ENCODE assay signal across 17 mouse cellular contexts in the genomic region with DNA sequence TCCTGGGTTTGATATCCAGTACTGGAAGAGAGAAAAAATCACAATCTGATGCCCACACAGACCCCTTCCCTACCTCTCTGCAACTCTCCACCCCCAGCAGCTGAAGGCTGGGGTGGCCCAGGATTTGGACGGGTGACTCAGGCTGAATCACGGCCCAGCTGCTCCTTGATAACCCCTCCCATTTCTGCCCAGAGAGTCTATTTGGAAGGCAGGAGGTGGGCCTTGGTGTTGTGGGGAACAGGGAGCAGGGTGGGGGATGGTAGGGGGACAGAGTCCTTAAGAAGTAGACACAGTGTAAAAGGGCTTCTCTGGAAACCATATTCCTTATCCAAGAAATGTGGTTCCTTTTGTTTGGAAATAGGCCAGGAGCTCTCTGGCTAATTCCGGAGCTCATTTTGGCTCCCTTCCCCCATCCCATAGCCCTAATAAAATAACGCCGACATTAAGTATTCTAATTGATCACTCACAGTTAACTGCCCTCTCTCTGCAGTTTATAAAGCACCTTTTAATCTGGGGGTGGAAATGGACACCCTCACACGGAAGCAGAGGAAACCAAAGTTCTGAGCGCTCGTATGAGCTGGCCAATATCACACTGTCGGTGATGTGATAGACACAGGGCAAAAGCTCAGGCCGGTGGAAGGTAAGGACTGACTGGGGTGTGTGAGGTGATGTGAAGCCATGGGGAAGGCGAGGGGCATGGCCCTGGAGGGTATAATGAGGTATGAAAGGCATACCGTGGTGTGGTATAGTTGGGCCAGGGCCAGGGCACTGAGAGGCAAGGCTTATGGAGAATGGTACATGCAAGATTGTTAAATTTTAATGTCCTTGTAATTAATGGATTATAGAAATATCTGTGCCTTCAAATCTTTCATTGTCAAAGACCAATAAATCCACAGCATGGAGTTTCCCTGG. TPM values are rescaled to one million over a fixed set of nuclear protein-coding genes. Genes with fewer than 3 reads are reported as not detected.
DNase-seq lines count a peak whose midpoint lies in the region; ATAC-seq and TF ChIP-seq lines count a peak whose summit lies in the region.
"Had no signal": no experiment of that assay in that cellular context is flagged by ENCODE, and none has a peak within 500 bp of the region (broad histone marks: within the 10 kb centered on the region; RNA-seq: fewer than 3 reads in every experiment).

No protein-coding gene starts in this region.

- H3K9ac ChIP-seq in forebrain, postnatal 0 days: no peak overlapping the region
- H3K9ac ChIP-seq: heart, embryonic 15.5 days; intestine, embryonic 15.5 days; liver, embryonic 12.5 days had no signal

- no peaks in the 10 kb centered on the region for H3K27me3 ChIP-seq in forebrain, postnatal 0 days (ENCODE audit: insufficient read depth, low read length)

- no peaks in the 10 kb centered on the region for H3K9me3 ChIP-seq in forebrain, postnatal 0 days (ENCODE audit: low read length)
- H3K9me3 ChIP-seq: heart, embryonic 15.5 days; intestine, embryonic 15.5 days; liver, embryonic 12.5 days had no signal

- ATAC-seq in forebrain, postnatal 0 days: no peak
- ATAC-seq: intestine, embryonic 15.5 days; liver, embryonic 12.5 days had no signal

- no peaks in the 10 kb centered on the region for H3K36me3 ChIP-seq in forebrain, postnatal 0 days (ENCODE audit: insufficient read depth)
- H3K36me3 ChIP-seq: heart, embryonic 15.5 days; intestine, embryonic 15.5 days; liver, embryonic 12.5 days had no signal

- TF ChIP-seq CTCF in forebrain, postnatal 0 days (IDR thresholded peaks at IDR 0.05; ENCODE audit: low read depth): no peak

- H3K27ac ChIP-seq in forebrain, postnatal 0 days (ENCODE audit: low read depth, low read length): peak overlapping the region; percentile 87
- H3K27ac ChIP-seq: heart, embryonic 15.5 days; intestine, embryonic 15.5 days; liver, embryonic 12.5 days had no signal

- DNase-seq in adrenal gland, postnatal 14 days: peak; percentile 39
- no peak for DNase-seq in adrenal gland, adult 8-10 months
- peak; percentile 7 to 24 for DNase-seq in layer of hippocampus, postnatal 10 days (ENCODE audit: low spot score in 2 of 2)
- DNase-seq in layer of hippocampus, adult 9-10 months (ENCODE audit: low spot score): no peak
- peak; percentile 10 for DNase-seq in 416B (ENCODE audit: low read depth)
- no peak for DNase-seq in forebrain, postnatal 0 days
- DNase-seq in yolk sac, embryonic 10.5 days (ENCODE audit: low spot score): no peak
- DNase-seq in urinary bladder, adult 18-20 months (ENCODE audit: low spot score in 2 of 2): no peak
- DNase-seq: gastrocnemius, postnatal 14 days; kidney, postnatal 14 days; lung, postnatal 36 days; thymus, adult 2 months had no signal

- peaks cover 48% of the 10 kb centered on the region for H3K4me1 ChIP-seq in forebrain, postnatal 0 days (ENCODE audit: insufficient read depth)

- WGBS in forebrain, postnatal 0 days: 30% methylated on average over 12 of the region's 12 CpGs

- H3K4me2 ChIP-seq in forebrain, postnatal 0 days (ENCODE audit: low read depth): no peak overlapping the region
- H3K4me2 ChIP-seq: heart, embryonic 15.5 days; intestine, embryonic 15.5 days; liver, embryonic 12.5 days had no signal

- H3K4me3 ChIP-seq in forebrain, postnatal 0 days (ENCODE audit: low read depth, low read length): no peak overlapping the region
- H3K4me3 ChIP-seq: erythroblast, embryonic 14.5 days; heart, embryonic 15.5 days; intestine, embryonic 15.5 days; liver, embryonic 12.5 days had no signal

RNA-seq across cellular contexts. Expression of gene Gprin1, which starts 4.8 kb away (rescaled TPM):
- total RNA-seq in adrenal gland, postnatal 14 days (2021): 3.5 and 5.1 TPM in 2 replicates
- total RNA-seq in adrenal gland, adult 8-10 months (2022): 1 to 10 TPM; 4.0 to 6.4 (median 4.2) TPM
- total RNA-seq in layer of hippocampus, postnatal 10 days (2021): 100 to 1,000 TPM; 204 TPM
- 213 and 219 TPM in 2 replicates for total RNA-seq in forebrain, postnatal 0 days (2014; rRNA removed)
- 37.1 and 39.0 TPM in 2 replicates for polyA plus RNA-seq in forebrain, postnatal 0 days (2015; fragmentation: Nextera tagmentation; extraction: Ambion mirVana)
- total RNA-seq: monocyte, adult 5-6 weeks had no signal
- polyA plus RNA-seq: erythroblast, embryonic 14.5 days had no signal

RNA-seq across cellular contexts. Expression of gene Sncb, which starts 12.0 kb away (rescaled TPM):
- 0.96 and 2.5 TPM in 2 replicates for total RNA-seq in adrenal gland, postnatal 14 days (2021)
- total RNA-seq in adrenal gland, adult 8-10 months (2022): 1 to 10 TPM; 1.8 to 5.6 (median 3.5) TPM
- total RNA-seq in layer of hippocampus, postnatal 10 days (2021): 100 to 1,000 TPM; 503 to 525 TPM
- total RNA-seq in forebrain, postnatal 0 days (2014; rRNA removed): 32.7 and 38.1 TPM in 2 replicates
- 122 and 137 TPM in 2 replicates for polyA plus RNA-seq in forebrain, postnatal 0 days (2015; fragmentation: Nextera tagmentation; extraction: Ambion mirVana)
- total RNA-seq: monocyte, adult 5-6 weeks had no signal
- polyA plus RNA-seq: erythroblast, embryonic 14.5 days; heart, embryonic 15.5 days; liver, embryonic 12.5 days had no signal

RNA-seq across cellular contexts. Expression of gene Eif4e1b, which starts 29.4 kb away (rescaled TPM):
- total RNA-seq in adrenal gland, postnatal 14 days (2021): not detected in 2 replicates
- not detected for total RNA-seq in adrenal gland, adult 8-10 months (2022)
- not detected for total RNA-seq in layer of hippocampus, postnatal 10 days (2021)
- not detected in 2 replicates for total RNA-seq in forebrain, postnatal 0 days (2014; rRNA removed)
- not detected in 2 replicates for polyA plus RNA-seq in forebrain, postnatal 0 days (2015; fragmentation: Nextera tagmentation; extraction: Ambion mirVana)
- total RNA-seq: gastrocnemius, postnatal 14 days; monocyte, adult 5-6 weeks had no signal
- polyA plus RNA-seq: erythroblast, embryonic 14.5 days; heart, embryonic 15.5 days; intestine, embryonic 15.5 days; liver, embryonic 12.5 days; thymus, adult 2 months had no signal

RNA-seq across cellular contexts. Expression of gene Tspan17, which starts 34.8 kb away (rescaled TPM):
- total RNA-seq in adrenal gland, postnatal 14 days (2021): 24.8 and 29.5 TPM in 2 replicates
- total RNA-seq in adrenal gland, adult 8-10 months (2022): 10 to 100 TPM; 38.8 to 45.1 (median 41.8) TPM
- total RNA-seq in layer of hippocampus, postnatal 10 days (2021): 10 to 100 TPM; 85.6 to 92.1 TPM
- total RNA-seq in forebrain, postnatal 0 days (2014; rRNA removed): 26.5 and 28.3 TPM in 2 replicates
- polyA plus RNA-seq in forebrain, postnatal 0 days (2015; fragmentation: Nextera tagmentation; extraction: Ambion mirVana): 44.2 and 61.1 TPM in 2 replicates
- polyA plus RNA-seq: erythroblast, embryonic 14.5 days had no signal

RNA-seq across cellular contexts. Expression of gene Cdhr2, which starts 53.2 kb away (rescaled TPM):
- 0.22 TPM in 1 of 2 replicates, not detected in the other for total RNA-seq in adrenal gland, postnatal 14 days (2021)
- not detected for total RNA-seq in adrenal gland, adult 8-10 months (2022)
- under 1 TPM; 0.16 to 0.20 TPM for total RNA-seq in layer of hippocampus, postnatal 10 days (2021)
- total RNA-seq in forebrain, postnatal 0 days (2014; rRNA removed): 0.76 and 0.85 TPM in 2 replicates
- 0.24 and 0.53 TPM in 2 replicates for polyA plus RNA-seq in forebrain, postnatal 0 days (2015; fragmentation: Nextera tagmentation; extraction: Ambion mirVana)
- total RNA-seq: gastrocnemius, postnatal 14 days had no signal
- polyA plus RNA-seq: erythroblast, embryonic 14.5 days had no signal

Comparison
In these comparisons a context has a peak if more than half of its experiments do, and no peak if none do; other contexts are left out.
1. DNase-seq: peak in adrenal gland, postnatal 14 days (single experiment), layer of hippocampus, postnatal 10 days (2 of 2) and 416B (single experiment); none in adrenal gland, adult 8-10 months (single experiment), layer of hippocampus, adult 9-10 months (single experiment), forebrain, postnatal 0 days (single experiment), yolk sac, embryonic 10.5 days (single experiment) and urinary bladder, adult 18-20 months (0 of 2).
2. RNA of gene Gprin1, which starts 4.8 kb away (total RNA-seq): 213 to 219 TPM in forebrain, postnatal 0 days and 204 TPM in layer of hippocampus, postnatal 10 days; 4.0 to 6.4 TPM in adrenal gland, adult 8-10 months and 3.5 to 5.1 TPM in adrenal gland, postnatal 14 days; every median in the first group is over 10 times any median in the second.
3. RNA of gene Sncb, which starts 12.0 kb away (total RNA-seq): 503 to 525 TPM in layer of hippocampus, postnatal 10 days; 32.7 to 38.1 TPM in forebrain, postnatal 0 days, 1.8 to 5.6 TPM in adrenal gland, adult 8-10 months and 0.96 to 2.5 TPM in adrenal gland, postnatal 14 days; every median in the first group is over 10 times any median in the second.